Mouse (Mus musculus): ENCODE results near the gene Gatb.

Gene Gatb

DNA sequence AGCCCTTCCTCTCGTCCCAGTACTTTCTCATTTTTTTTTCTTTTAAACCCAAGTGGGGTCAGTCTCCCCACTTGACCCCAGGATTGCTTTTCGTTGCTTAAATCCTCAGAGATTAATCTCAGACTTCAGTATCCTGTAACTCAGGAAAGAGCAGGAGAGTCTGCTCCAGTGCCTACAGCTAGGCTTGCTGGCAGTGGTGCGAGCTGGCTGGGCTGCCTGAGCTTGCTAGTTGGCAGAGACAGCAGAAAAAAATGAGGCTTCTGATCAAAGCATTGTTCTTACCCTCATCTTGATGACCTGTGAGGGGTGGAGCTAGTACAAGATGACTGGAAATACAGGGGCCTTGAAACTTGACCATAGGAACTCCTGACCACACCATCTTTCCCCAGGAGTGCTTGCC is 20.5 kb downstream of the Gatb start:
- in situ Hi-C loops (cut with MboI) = no loop called here

DNA sequence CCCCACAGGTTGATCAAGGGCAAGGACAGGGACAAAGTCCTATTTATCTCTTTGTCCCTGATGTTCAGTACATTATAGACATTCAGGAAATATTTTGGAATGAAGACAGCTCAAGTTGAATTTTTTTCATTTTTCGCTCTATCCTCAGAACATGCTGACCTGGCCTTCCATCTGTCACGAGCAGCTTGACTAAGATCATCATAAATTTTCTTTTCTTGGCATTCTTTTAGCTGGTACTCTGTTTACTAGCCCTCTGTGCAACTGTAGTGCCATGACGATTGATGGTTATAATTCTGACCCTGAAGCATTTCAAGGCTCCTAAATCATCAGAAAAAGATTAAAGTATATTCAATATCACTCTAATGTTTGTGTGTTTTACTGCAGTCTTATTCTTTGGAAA is 25.6 kb downstream of the Gatb start:
- in situ Hi-C loops (cut with MboI) = no loop called here

DNA sequence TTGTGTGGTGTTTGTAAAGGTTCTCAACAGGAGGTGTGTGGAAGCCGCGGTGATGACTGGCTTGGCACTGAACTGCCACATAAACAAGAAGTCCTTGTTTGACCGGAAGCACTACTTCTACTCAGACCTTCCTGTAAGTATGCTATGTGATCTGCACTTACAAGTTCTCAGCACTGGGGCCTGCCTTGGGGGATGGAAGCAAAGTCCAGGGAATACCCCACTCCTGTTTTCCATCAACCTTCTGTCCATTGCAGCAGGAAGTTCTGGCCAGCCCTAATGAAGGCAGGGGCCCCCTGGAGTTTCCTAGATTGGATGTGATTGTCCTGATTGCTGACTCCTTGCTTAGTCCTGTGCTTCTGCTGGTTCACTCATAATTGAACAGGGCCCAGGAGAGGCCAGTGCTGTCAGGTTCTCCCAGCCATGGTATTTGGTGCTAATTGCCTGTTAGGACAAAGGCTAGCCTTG is 28.0 kb downstream of the Gatb start:
- in situ Hi-C loops (cut with MboI) = no loop called here

DNA sequence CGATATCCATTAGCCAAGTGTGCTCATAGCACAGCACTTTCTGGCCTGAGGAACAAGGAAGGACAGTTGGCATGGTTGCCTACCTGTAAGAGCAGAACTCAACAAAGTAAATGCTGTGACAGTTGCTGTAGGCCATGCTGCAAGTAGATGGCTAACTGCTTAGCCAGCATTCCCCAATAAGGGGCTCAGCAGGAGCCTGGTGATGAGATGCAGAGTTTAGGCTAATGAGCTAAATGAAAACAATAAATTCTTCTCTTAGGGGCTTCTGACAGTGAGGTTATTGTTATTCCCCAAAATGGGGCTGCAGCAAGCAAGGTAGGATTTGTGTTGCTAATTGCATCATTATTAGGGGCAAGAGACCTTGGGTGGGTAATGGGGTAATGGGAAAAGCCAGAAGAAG is 29.9 kb downstream of the Gatb start:
- in situ Hi-C loops (cut with MboI) = no loop called here

DNA sequence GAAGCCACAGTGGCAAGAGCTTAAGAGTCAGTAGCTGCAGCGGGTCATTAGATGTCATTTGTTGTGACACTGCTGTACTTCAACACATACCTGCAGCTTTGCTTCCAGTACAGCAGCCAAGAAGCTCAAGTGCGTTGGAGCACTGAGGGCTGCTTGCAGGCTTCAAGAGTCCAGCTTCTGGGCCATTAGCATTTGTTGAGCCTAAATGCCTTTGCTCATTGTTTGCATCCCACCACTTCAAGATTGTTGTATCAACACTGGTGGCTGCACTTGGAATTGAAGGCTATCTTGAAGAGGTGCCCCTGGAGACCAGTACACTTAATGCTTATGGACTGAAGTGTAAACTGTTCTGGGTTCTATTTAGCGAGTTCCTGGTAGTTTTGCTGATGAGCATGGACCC is 33.0 kb downstream of the Gatb start:
- in situ Hi-C loops (cut with MboI) = no loop called here

DNA sequence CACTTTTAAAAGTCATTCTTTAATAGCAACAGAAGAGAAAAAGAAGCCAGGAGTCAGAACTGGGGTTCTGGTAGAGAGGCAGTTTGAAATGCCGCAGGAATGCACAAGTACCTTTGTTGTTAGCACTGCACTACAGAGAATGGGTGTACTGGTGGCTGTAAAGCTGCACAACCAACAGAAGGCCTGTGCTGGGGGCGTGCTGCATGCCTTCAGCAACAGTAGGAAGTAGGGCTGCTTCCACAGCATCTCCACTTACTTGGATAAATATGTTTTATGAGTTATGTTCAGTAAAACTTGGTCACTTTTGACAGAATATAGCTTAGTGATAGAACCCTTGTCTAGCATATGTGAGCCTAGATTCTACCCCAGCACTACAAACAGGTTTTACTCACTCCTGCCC is 33.8 kb downstream of the Gatb start:
- in situ Hi-C loops (cut with MboI) = no loop called here

DNA sequence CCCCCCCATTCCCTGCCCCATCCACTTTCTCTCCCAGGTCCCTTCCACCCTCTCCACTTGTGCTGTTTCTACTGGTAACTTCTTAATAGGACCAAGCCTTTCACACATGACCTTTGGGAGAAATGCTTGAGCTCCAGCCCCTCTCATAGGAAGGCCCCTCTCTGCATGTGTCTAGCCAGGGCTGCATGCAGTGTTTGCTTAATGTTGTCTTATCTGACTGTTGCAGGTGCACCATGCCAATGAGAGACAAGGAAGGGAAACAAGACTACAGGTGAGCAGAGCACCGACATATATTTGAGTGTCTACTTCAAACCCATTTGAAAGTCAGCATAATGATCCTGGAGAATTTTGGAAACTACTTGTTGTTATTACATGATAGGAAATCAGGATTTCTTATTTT is 42.5 kb downstream of the Gatb start:
- in situ Hi-C loops (cut with MboI) = no loop called here

DNA sequence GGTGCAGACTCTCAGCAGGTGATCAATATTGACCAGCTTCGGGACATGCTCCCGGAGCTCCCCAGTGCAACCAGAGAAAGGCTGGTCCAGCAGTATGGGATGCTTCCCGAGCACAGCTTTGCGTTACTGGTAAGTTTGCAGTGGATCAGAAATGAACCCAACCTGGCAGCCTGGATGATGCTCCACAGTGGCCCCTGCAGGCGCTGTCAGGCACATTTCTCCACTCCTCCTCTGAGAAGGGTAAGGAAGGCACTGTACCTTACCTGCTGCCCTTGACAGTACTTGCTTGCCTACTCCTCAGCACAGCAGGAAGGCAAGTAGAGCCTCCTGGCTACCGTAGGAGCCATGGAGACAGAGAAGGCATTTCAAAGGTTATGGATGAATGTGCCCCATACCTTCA is 45.0 kb downstream of the Gatb start:
- in situ Hi-C loops (cut with MboI) = no loop called here

DNA sequence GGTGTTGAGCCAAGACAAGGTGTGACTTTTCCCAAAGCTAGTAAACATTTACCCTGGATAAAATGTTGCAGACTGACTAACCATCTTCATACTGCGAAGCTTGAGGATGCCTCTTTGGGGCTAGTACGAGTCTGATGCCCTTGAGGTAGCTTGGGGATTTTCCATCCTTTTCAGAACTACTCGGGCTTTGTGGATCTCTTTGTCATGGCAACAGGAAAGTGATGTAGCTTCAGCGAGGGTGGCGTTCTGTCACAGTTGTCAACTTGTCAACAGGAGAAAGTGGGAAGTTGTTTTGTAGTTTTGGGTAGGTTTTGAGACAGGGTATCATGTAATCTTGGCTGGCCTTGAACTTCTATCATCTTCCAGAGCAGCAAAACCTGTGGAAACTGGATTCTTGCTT is 45.4 kb downstream of the Gatb start:
- in situ Hi-C loops (cut with MboI) = no loop called here

DNA sequence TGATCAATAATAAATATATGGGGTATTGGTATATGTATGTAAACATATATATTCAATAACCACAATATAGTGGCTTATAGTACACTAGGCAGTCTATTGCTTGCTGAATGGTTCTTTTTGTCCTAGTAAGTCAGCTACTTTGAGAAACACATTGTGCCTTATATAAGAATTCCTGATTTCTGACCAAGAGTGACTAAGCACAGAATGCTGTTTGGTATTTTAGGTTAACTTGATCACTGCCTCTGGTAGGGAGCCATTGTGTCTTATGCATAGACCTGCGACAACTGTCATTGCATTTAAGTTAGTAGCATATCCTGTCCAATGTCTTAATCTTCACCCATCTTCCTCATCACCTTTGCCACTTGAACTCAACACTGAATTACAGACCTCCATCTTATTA is 45.8 kb downstream of the Gatb start:
- in situ Hi-C loops (cut with MboI) = no loop called here

DNA sequence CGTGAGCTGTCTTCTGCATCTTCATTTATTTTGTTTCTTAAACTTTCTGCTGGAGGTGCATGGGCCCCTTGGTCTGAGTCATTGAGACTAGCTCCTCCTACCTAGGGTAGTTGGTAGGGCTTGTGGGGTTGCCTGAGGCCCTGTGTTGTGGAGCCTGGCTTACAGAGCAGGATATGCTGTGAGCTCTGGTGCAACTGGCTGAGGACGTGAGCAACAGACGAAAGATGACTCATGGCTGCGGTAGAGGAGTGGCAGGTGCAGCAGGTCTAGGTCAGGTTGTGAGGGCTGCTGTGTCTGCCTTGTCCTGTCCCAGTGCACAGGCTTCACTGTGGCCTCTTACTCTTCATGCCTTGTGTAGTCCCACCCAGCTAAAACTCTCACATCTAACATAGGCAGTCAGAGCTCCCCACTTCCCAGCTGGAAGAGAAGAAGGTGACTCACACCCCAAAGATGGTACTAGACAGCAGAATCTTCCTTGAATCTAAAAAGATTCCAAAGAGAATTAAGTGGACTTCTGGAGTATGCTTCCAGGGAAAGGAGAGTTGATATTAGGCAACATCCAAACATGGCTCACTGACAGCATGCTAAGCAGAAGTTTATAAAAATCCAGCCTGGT is 56.1 kb downstream of the Gatb start:
- in situ Hi-C loops (cut with MboI) = no loop called here

DNA sequence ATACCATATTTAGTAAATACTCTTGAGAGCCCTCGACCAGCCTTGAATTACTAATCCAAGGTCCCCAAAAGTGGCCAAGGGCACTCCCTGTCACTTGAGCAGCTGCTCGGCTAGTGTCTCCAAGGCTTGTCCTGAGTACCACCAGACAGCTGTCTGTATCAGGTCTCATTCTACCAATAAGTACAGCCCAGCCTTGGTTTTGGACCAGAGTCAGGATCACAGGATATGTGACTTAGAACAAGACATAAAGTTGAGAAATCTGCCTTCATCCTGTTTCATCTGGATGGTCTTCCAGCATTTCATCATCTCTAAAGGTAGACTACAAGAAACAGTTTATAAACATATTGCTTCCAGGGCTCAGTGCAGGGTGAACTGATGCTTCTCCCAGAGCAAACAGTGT is 59.8 kb downstream of the Gatb start:
- in situ Hi-C loops (cut with MboI) = no loop called here

DNA sequence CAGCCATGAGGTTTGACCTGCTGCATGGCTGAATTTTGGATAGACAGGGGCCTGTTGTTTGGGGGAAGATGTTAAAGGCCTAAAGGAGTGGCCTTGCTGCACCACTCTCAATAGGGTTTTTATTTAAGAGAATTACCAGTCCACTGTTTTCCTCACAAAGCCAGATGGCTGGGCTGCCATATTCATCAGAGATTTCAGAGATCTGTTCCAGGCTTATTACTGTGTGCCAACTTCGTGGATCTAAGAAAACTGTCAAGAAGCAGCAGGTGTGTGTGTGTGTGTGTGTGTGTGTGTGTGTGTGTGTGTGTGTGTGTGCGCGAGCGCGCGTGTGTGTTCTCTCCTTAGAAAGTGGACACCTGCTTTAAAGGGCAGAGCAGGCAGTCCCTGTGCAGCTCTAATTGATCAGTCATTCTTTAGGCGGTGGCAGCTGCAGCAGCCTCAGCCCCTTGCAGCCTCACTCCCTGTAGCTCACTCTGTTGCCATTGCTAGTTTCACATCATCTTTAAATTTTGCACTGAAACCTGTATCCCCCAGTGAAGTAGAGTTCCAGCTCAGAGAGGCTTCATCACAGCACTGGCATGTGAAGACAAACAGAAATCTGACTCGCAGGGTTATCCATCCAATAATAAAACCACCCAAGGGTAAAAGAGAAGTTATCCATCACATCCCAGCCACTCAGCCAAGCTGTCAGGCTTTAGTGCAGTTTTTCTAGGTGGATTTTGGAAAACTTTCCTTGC is 60.6 kb downstream of the Gatb start:
- in situ Hi-C loops (cut with MboI) = no loop called here

DNA sequence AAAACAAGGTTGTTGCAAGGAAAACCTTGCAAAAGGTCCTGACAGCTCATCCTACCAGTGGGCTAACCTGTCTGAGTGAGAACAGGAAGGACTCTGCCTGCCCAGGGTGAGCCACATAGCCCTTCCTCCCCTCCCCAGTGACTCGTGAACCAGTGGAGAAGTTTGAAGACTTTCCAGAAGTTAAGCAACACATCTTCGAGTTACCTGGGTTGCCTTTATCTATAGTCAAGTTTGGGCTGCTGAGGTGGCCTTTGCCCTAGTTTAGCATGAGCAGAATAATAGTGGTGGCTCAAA is 61.2 kb downstream of the Gatb start:
- in situ Hi-C loops (cut with MboI) = no loop called here

DNA sequence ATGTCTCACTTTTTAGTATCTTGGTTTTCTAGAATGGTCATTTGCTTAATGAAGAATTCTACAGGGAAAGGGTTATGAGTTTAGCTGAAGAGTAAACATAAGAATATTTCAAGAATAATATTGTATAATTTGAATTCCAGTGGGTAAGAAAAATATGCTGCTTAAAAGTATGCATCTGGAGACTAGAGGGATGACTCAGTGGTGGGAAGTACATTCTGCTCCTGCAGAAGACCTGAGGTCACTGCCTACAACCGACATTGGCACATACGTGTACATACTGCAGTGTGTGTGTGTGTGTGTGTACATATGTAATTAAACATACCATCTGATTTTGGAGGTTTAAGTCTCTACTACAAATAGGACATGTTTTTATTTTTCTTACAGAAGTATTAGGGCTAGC is 61.7 kb downstream of the Gatb start:
- in situ Hi-C loops (cut with MboI) = no loop called here

DNA sequence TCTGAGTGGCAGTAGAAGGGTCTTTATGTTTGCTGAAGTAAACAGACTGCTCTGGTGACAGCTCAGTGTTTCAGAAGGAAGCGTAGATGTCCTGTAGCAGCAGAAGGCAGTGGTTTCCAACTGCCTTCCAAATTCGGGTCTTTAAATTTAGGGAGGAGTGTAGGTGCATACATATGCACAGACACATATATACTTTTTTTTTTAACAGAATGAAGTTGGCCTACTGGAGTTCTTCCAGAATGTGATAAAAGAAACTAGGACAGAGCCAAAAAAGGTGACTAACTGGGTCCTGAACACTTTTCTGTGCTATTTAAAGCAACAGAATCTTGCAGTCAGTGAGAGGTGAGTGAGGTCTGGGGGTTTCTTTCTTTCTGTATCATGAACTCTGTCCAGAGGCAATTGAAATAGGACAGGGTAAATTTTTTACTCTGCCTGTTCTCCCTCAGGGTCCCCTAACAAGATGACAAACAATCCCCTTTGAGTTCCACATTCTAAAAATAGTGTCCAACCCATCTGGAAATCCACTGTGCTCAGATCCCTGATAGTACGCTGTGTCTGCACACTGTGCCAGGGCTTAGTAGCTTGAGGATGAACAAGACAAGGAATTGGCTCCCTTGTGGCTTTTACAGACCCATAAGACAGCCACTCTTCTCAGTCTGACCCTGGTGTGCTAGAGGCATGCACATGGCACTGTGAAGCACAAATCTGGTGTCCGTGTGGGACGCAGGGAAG is 63.0 kb downstream of the Gatb start:
- in situ Hi-C loops (cut with MboI) = no loop called here

DNA sequence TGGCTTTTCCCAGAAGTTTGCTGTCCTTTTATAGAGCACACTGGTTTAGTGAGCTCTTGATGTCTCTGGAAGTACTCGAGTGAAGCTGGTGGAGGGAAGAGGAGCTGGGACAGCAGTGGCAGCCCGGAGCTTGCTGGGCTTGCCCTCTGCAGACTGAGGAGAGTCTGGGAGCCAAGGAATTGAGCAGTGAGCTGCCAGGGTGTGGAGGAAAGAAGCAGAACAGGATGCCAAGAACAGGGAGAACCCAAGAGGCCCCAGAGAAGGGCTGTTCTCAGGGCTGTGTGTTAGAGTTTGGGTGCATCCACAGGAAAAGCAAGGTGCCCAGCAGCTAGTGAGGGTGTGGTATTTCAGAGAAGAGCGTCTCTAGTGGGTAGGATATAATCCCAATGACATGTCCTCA is 67.8 kb downstream of the Gatb start:
- in situ Hi-C loops (cut with MboI) = no loop called here

DNA sequence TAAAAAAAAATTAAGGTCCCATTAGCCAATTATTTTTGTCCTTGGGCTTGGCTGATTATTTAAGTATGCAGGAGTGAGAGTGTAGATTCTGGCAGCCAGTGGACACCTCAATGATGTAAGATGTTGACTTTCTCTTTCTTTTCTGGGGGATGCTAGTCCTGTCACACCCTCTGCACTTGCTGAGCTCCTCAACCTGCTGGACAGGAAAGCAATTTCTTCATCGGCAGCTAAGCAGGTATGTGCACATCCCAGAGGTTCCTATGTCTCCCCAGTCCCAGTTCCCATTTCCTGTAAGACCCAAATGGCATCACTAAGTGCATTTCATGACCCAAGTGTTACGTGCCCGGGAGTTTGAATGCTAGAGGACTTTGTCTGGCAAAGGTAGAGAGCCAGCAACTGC is 70.9 kb downstream of the Gatb start:
- in situ Hi-C loops (cut with MboI) = no loop called here

DNA sequence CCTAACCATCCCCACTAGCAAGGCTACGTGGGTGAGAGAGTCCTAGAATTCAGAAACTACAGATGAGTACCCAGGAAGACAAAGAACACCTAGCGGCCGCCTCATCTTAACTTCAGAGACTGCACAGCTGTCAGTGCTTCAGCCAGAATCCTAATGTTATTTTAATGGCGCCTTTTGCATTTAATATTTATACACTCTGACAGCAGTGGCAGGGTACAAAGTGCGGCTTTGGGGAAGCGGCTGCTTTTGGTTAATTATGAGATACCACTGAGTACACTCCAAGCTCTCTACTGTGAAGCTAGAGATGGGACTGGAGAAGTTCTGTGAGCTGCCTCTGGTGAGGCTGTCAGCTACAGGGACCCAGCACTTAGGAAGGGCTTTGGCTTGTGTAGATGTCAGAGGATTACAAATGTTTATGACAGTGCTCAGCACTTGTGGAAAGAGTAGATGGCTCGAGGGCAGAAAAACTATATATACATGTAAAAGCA is 71.6 kb downstream of the Gatb start:
- in situ Hi-C loops (cut with MboI) = no loop called here

DNA sequence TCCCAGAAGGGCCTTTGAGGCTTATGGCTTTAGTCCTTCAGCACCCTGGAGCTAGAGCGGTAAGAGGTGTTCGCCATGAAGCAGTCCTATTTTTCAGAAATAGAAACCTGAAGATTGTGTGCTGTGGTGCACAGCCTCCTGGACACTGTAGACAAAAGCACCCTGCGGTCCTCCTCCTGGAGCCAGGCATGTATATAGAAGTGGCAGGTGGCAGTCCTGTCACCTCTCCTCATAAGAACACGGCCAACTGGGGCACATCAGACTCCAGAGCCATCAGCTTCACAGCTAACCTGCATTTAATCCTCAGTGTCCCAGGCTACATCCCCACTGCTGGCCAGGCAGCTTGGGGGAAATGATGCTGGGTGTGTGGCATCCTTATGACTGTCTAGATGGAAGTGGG is 75.3 kb downstream of the Gatb start:
- in situ Hi-C loops (cut with MboI) = no loop called here

DNA sequence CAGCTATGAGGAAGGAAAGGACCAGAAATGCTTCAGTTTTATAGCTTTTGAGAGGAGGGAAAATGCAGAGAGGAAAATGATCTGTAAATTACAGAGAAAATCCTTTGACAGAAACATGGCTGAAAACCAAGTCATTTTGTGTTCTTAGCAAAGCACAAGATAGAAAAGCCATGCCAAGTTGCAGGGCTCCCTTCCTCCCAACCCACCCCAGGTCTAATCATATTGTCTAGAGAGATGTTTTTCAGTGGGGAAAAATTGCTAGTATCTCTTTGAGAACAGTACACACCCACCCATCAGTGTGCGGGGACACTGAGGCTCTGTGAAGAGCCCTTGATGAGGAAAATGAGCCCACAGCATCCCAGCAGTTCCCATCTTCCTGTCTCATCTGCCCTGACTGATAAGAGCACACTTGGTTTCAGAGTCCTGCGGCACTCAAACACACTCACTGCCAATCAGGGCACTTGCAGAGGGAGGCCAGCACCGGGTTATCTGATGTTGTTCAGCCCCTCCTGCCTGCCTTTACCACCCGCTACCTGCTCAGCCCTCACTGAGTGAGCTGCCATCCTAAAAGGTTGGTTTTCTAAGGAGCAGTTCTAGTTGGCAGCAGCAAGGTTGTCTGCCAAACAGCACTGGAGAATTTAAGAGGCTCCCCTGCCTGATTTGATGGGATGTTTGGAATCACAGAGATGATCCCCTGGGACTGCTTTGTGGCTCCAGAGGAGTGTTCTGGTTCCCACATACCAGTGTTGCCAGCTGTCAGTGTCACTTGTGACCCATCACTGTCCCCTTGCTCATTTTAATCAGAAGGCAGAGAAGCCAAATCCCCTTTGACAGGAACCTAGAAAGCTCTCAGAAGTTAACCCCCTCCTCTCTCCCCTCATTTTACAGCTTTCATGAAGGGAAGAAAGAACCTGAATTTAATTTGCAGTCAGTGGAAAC is 79.1 kb downstream of the Gatb start:
- in situ Hi-C loops (cut with MboI) = no loop called here

DNA sequence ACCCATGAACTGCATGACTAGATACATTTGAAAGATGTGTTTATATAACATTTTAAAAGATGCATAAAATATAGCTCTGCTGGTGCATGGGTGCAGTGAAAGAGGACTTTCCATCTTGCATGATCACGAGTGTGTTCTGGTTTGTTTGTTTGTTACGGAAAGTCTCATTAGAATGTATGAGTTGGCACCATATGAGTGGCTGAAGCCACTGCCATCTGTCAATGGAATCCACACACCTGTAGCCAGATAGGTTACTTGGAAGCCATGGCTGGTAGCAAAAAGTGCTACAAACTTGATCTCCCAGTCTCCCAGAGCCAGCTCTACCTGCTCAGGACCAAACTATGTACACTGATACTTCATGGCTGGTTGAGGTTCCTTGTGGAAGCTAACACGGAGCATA is 81.6 kb downstream of the Gatb start:
- in situ Hi-C loops (cut with MboI) = no loop called here
